Comparison of ENCODE assay signal across 14 mouse cellular contexts in the genomic region with DNA sequence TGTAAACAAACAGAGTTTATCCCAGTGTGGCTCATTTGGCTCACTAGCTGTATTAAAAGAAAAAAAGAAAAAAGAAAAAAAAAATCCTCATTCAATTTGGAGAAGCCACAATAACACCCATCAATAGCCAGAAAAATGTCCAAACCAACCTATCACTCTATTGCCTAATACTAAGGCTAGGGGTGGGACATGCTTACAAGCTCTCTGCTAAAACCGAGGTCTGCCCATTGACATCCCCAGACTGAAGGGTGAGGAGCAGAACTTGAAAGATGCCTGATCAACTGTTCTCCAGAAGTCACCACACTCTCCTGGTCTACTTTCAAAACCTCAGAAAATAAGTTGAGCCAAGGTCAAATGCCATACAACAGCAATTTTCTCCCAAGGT. TPM values are rescaled to one million over a fixed set of nuclear protein-coding genes. Genes with fewer than 3 reads are reported as not detected.
DNase-seq lines count a peak whose midpoint lies in the region; ATAC-seq and TF ChIP-seq lines count a peak whose summit lies in the region.
"Had no signal": no experiment of that assay in that cellular context is flagged by ENCODE, and none has a peak within 500 bp of the region (broad histone marks: within the 10 kb centered on the region; RNA-seq: fewer than 3 reads in every experiment).

No protein-coding gene starts in this region.

- H3K4me3 ChIP-seq in heart, adult 2 months = no peak overlapping the region
- no peak overlapping the region for H3K4me3 ChIP-seq in heart, embryonic 11.5 days (ENCODE audit: low read depth, low read length)
- no peak overlapping the region for H3K4me3 ChIP-seq in kidney, adult 2 months (ENCODE audit: insufficient read depth, low read depth, low read length)
- H3K4me3 ChIP-seq in liver, adult 2 months (ENCODE audit: insufficient read depth, low read depth, low read length) = no peak overlapping the region
- no peak overlapping the region for H3K4me3 ChIP-seq in liver, embryonic 11.5 days (ENCODE audit: low read depth, low read length)
- no peak overlapping the region for H3K4me3 ChIP-seq in stomach, postnatal 0 days (ENCODE audit: low read depth, low read length)
- H3K4me3 ChIP-seq: forebrain, embryonic 10.5 days had no signal

- 55% methylated on average over 1 of the region's 1 CpGs for WGBS in heart, adult 2 months
- 50% methylated on average over 1 of the region's 1 CpGs for WGBS in heart, embryonic 11.5 days (ENCODE audit: insufficient replicate concordance)
- WGBS in kidney, adult 2 months = 50% methylated on average over 1 of the region's 1 CpGs
- WGBS in liver, adult 2 months = 14% methylated on average over 1 of the region's 1 CpGs
- 58% methylated on average over 1 of the region's 1 CpGs for WGBS in liver, embryonic 11.5 days
- WGBS in stomach, postnatal 0 days = 16% methylated on average over 1 of the region's 1 CpGs

- peaks cover 13% of the 10 kb centered on the region for H3K4me1 ChIP-seq in heart, adult 2 months (ENCODE audit: control insufficient read depth, insufficient read depth, low read length)
- H3K4me1 ChIP-seq in heart, embryonic 11.5 days (ENCODE audit: control insufficient read depth, insufficient read depth, low read length) = peaks cover 20% of the 10 kb centered on the region
- H3K4me1 ChIP-seq in kidney, adult 2 months (ENCODE audit: control insufficient read depth, insufficient read depth, low read length) = peaks cover 25% of the 10 kb centered on the region; the same call in 1 of the 2 replicates
- H3K4me1 ChIP-seq in liver, adult 2 months (ENCODE audit: control insufficient read depth, insufficient read depth, low read length) = peaks cover 21% of the 10 kb centered on the region
- H3K4me1 ChIP-seq in liver, embryonic 11.5 days (replicated peaks; ENCODE audit: control insufficient read depth, insufficient read depth, low read length) = peaks cover 23% of the 10 kb centered on the region
- peaks cover 4% of the 10 kb centered on the region; the same call in 1 of the 2 replicates for H3K4me1 ChIP-seq in stomach, postnatal 0 days (replicated peaks; ENCODE audit: control insufficient read depth, insufficient read depth)

- no peak for ATAC-seq in heart, embryonic 11.5 days (replicated peaks; ENCODE audit: insufficient number of reproducible peaks, low FRiP score, low TSS enrichment)
- ATAC-seq in liver, embryonic 11.5 days (replicated peaks; ENCODE audit: low FRiP score) = no peak
- ATAC-seq in stomach, postnatal 0 days (ENCODE audit: low FRiP score, low TSS enrichment) = no peak

- no peak for TF ChIP-seq EP300 in heart, adult 2 months (IDR thresholded peaks at IDR 0.05; ENCODE audit: insufficient read depth, low read depth, low read length)
- no peak for TF ChIP-seq EP300 in stomach, postnatal 0 days (optimal IDR thresholded peaks at IDR 0.05)

- peaks cover 5% of the 10 kb centered on the region for H3K36me3 ChIP-seq in heart, adult 2 months (ENCODE audit: control insufficient read depth, insufficient read depth, low read length)
- no peaks in the 10 kb centered on the region for H3K36me3 ChIP-seq in heart, embryonic 11.5 days (ENCODE audit: control insufficient read depth, insufficient read depth, low read length)
- no peaks in the 10 kb centered on the region for H3K36me3 ChIP-seq in kidney, adult 2 months (ENCODE audit: control insufficient read depth, insufficient read depth, low read length)
- H3K36me3 ChIP-seq in liver, adult 2 months (ENCODE audit: control insufficient read depth, insufficient read depth, low read length) = no peaks in the 10 kb centered on the region
- no peaks in the 10 kb centered on the region for H3K36me3 ChIP-seq in liver, embryonic 11.5 days (ENCODE audit: control insufficient read depth, insufficient read depth, low read length)
- H3K36me3 ChIP-seq in stomach, postnatal 0 days (ENCODE audit: control insufficient read depth, insufficient read depth, low read length) = no peaks in the 10 kb centered on the region
- H3K36me3 ChIP-seq: forebrain, embryonic 10.5 days had no signal

- intact Hi-C loops in heart, adult 2 months (cut with DNase I) = loop anchor here (5.0 kb wide), 1 partner anchor 40 kb away; no protein-coding TSS in a partner anchor

- peaks cover 4% of the 10 kb centered on the region for H3K79me2 ChIP-seq in heart, adult 2 months (replicated peaks; ENCODE audit: control insufficient read depth, insufficient read depth, low read length)
- H3K79me2 ChIP-seq in liver, adult 2 months (ENCODE audit: control insufficient read depth, insufficient read depth, low read length) = peaks cover 21% of the 10 kb centered on the region; the same call in 1 of the 2 replicates

- H3K27me3 ChIP-seq in heart, adult 2 months (ENCODE audit: control insufficient read depth, insufficient read depth, low read length) = no peaks in the 10 kb centered on the region
- H3K27me3 ChIP-seq in heart, embryonic 11.5 days (ENCODE audit: control insufficient read depth, insufficient read depth, low read length) = no peaks in the 10 kb centered on the region
- no peaks in the 10 kb centered on the region for H3K27me3 ChIP-seq in kidney, adult 2 months (replicated peaks; ENCODE audit: control insufficient read depth, insufficient read depth, low read length)
- H3K27me3 ChIP-seq in liver, adult 2 months (ENCODE audit: control insufficient read depth, insufficient read depth, low read length) = no peaks in the 10 kb centered on the region
- H3K27me3 ChIP-seq in liver, embryonic 11.5 days (replicated peaks; ENCODE audit: control insufficient read depth, insufficient read depth, low read length) = no peaks in the 10 kb centered on the region
- H3K27me3 ChIP-seq in stomach, postnatal 0 days (ENCODE audit: control insufficient read depth, insufficient read depth, low read length) = no peaks in the 10 kb centered on the region

- no peak for DNase-seq in heart, adult 2 months
- no peak for DNase-seq in kidney, adult 2 months
- DNase-seq in kidney, postnatal 4 days = no peak
- DNase-seq in liver, adult 2 months (ENCODE audit: extremely low read depth, low read depth, low spot score) = no peak
- no peak for DNase-seq in liver, embryonic 11.5 days (ENCODE audit: low spot score)
- no peak for DNase-seq in stomach, postnatal 0 days (ENCODE audit: low spot score)
- DNase-seq: adrenal gland, postnatal 25 days; B cell, adult 2 months; embryo, embryonic 11 days had no signal

- no peaks in the 10 kb centered on the region for H3K9me3 ChIP-seq in heart, embryonic 11.5 days (replicated peaks; ENCODE audit: control insufficient read depth, low read length)
- no peaks in the 10 kb centered on the region for H3K9me3 ChIP-seq in liver, embryonic 11.5 days (ENCODE audit: control insufficient read depth, low read length)
- no peaks in the 10 kb centered on the region for H3K9me3 ChIP-seq in stomach, postnatal 0 days (ENCODE audit: control insufficient read depth, low read length)
- H3K9me3 ChIP-seq: forebrain, embryonic 10.5 days had no signal

- TF ChIP-seq POLR2A in heart, adult 2 months (IDR thresholded peaks at IDR 0.05; ENCODE audit: insufficient read depth, low read depth, low read length) = no peak
- no peak for TF ChIP-seq POLR2A in kidney, adult 2 months (IDR thresholded peaks at IDR 0.05; ENCODE audit: low read depth, low read length)
- no peak for TF ChIP-seq POLR2A in liver, adult 2 months (IDR thresholded peaks at IDR 0.05; ENCODE audit: extremely low read depth, insufficient read depth, low read length)

- peak overlapping the region; percentile 74 for H3K27ac ChIP-seq in heart, adult 2 months
- H3K27ac ChIP-seq in heart, embryonic 11.5 days (ENCODE audit: low read depth, low read length) = no peak overlapping the region
- H3K27ac ChIP-seq in kidney, adult 2 months (ENCODE audit: insufficient read depth, low read depth, low read length) = peak overlapping the region; percentile 79
- H3K27ac ChIP-seq in liver, adult 2 months (replicated peaks; ENCODE audit: insufficient read depth, low read depth, low read length) = peak overlapping the region; percentile 52
- H3K27ac ChIP-seq in liver, embryonic 11.5 days (ENCODE audit: low read depth, low read length) = no peak overlapping the region
- H3K27ac ChIP-seq in stomach, postnatal 0 days (replicated peaks) = peak overlapping the region; percentile 69; the same call in 1 of the 2 replicates
- H3K27ac ChIP-seq: forebrain, embryonic 10.5 days; liver, embryonic 14.5 days; macrophage had no signal

- H3K9ac ChIP-seq in heart, adult 2 months (ENCODE audit: low read depth, low read length) = no peak overlapping the region
- H3K9ac ChIP-seq in heart, embryonic 11.5 days (ENCODE audit: low read depth, low read length) = no peak overlapping the region
- H3K9ac ChIP-seq in liver, adult 2 months (ENCODE audit: low read depth, low read length) = no peak overlapping the region
- no peak overlapping the region for H3K9ac ChIP-seq in liver, embryonic 11.5 days (ENCODE audit: low read depth, low read length)
- no peak overlapping the region for H3K9ac ChIP-seq in stomach, postnatal 0 days (ENCODE audit: low read length)
- H3K9ac ChIP-seq: liver, embryonic 14.5 days had no signal

- H3K4me2 ChIP-seq in heart, embryonic 11.5 days = no peak overlapping the region
- H3K4me2 ChIP-seq in liver, embryonic 11.5 days = no peak overlapping the region
- no peak overlapping the region for H3K4me2 ChIP-seq in stomach, postnatal 0 days (replicated peaks; ENCODE audit: low read depth)
- H3K4me2 ChIP-seq: midbrain, embryonic 11.5 days had no signal

- TF ChIP-seq CTCF in heart, adult 2 months (IDR thresholded peaks at IDR 0.05) = no peak
- TF ChIP-seq CTCF in kidney, adult 2 months (conservative IDR thresholded peaks at IDR 0.05; ENCODE audit: insufficient read depth, insufficient read length, low read depth, low read length) = no peak
- TF ChIP-seq CTCF in liver, adult 2 months (IDR thresholded peaks at IDR 0.05; ENCODE audit: low read depth, low read length) = no peak
- no peak for TF ChIP-seq CTCF in stomach, postnatal 0 days (IDR thresholded peaks at IDR 0.05; ENCODE audit: low read depth)

RNA-seq across cellular contexts. Expression of a gene that starts 22.4 kb away (rescaled TPM):
- 1 to 10 TPM; 7.3 TPM for total RNA-seq in heart, adult 2 months (2021)
- 2.9 and 4.4 TPM in 2 replicates for polyA plus RNA-seq in heart, adult 2 months (2012; rRNA removed)
- 7.3 and 9.3 TPM in 2 replicates for polyA plus RNA-seq in heart, embryonic 11.5 days (2014; fragmentation: Nextera tagmentation; extraction: Ambion mirVana)
- polyA plus RNA-seq in kidney, adult 2 months (2012; rRNA removed) = 6.2 and 7.7 TPM in 2 replicates
- 4.6 and 6.3 TPM in 2 replicates for total RNA-seq in liver, adult 2 months (2014; rRNA removed)
- polyA plus RNA-seq in liver, adult 2 months (2012; rRNA removed) = 4.2 and 4.5 TPM in 2 replicates
- polyA plus RNA-seq in liver, embryonic 11.5 days (2014; fragmentation: Nextera tagmentation; extraction: Ambion mirVana) = 9.0 and 9.1 TPM in 2 replicates
- polyA plus RNA-seq in stomach, postnatal 0 days (2015; fragmentation: Nextera tagmentation; extraction: Ambion mirVana) = 8.9 and 9.3 TPM in 2 replicates

Comparison
In these comparisons a context has a peak if more than half of its experiments do, and no peak if none do; other contexts are left out.
1. H3K27ac ChIP-seq: peak in heart, adult 2 months (single experiment), kidney, adult 2 months (single experiment), liver, adult 2 months (single experiment) and stomach, postnatal 0 days (single experiment); none in heart, embryonic 11.5 days (single experiment) and liver, embryonic 11.5 days (single experiment).